Mouse (Mus musculus): ENCODE data around the gene Syngr2. TPM values are rescaled to one million over a fixed set of nuclear protein-coding genes. Genes with fewer than 3 reads are reported as not detected.
"Not testable (repeated sequence)": the region's sequence is repeated elsewhere in the genome, so short reads cannot be mapped to it uniquely, and the experiment has no call there.

The Syngr2 gene
- polyA plus RNA-seq, 1 experiment: 150 TPM

- TF ChIP-seq POLR2A (IDR thresholded peaks at IDR 0.05; ENCODE audit: low read depth, low read length) (no peak), CTCF (conservative IDR thresholded peaks at IDR 0.05; ENCODE audit: insufficient read depth, insufficient read length, low read depth, low read length) (no peak)
- Histone ChIP-seq H3K4me1 (ENCODE audit: control insufficient read depth, insufficient read depth, low read length) (peaks cover 22% of the 10 kb centered on the region), H3K27me3 (replicated peaks; ENCODE audit: control insufficient read depth, insufficient read depth, low read length) (no peaks in the 10 kb centered on the region), H3K36me3 (ENCODE audit: control insufficient read depth, insufficient read depth, low read length) (no peaks in the 10 kb centered on the region), H3K27ac (ENCODE audit: insufficient read depth, low read depth, low read length) (peak within 1 kb of the TSS; percentile 74), H3K4me3 (ENCODE audit: insufficient read depth, low read depth, low read length) (peak within 1 kb of the TSS; percentile 51)
- WGBS: 52% methylated on average over 24 of the region's 24 CpGs
- peak; percentile 61 for DNase-seq
Observed at GRCm38 (mm10) chr11:117781993-117782704, 27.3 kb upstream of the Syngr2 start, which contains the start of the genes Tmc8 and Tmc6. Tmc8 (plus strand) TSS chr11:117782076. Tmc6 (minus strand) TSS chr11:117782198.

- 63% methylated on average over 9 of the region's 9 CpGs for WGBS
Observed at GRCm38 (mm10) chr11:117782705-117783034, 26.8 kb upstream of the Syngr2 start.

GRCm38 (mm10) chr11:117783089-117783488 lies 26.4 kb upstream of the Syngr2 start:
- H3K4me3 ChIP-seq (ENCODE audit: insufficient read depth, low read depth, low read length): peak overlapping the region; percentile 15; the same call in 1 of the 2 replicates
- TF ChIP-seq CTCF (conservative IDR thresholded peaks at IDR 0.05; ENCODE audit: insufficient read depth, insufficient read length, low read depth, low read length): no peak
- no peak for TF ChIP-seq POLR2A (IDR thresholded peaks at IDR 0.05; ENCODE audit: low read depth, low read length)
- H3K36me3 ChIP-seq (ENCODE audit: control insufficient read depth, insufficient read depth, low read length): no peaks in the 10 kb centered on the region
- peak; percentile 49 for DNase-seq
- H3K4me1 ChIP-seq (ENCODE audit: control insufficient read depth, insufficient read depth, low read length): peaks cover 20% of the 10 kb centered on the region
- 24% methylated on average over 31 of the region's 31 CpGs for WGBS
- no peak overlapping the region for H3K27ac ChIP-seq (ENCODE audit: insufficient read depth, low read depth, low read length)
- no peaks in the 10 kb centered on the region for H3K27me3 ChIP-seq (replicated peaks; ENCODE audit: control insufficient read depth, insufficient read depth, low read length)

More at GRCm38 (mm10) chr11:117782705-117783034, 26.8 kb upstream of the Syngr2 start:
- Histone ChIP-seq H3K27ac (ENCODE audit: insufficient read depth, low read depth, low read length) (no peak overlapping the region), H3K4me3 (ENCODE audit: insufficient read depth, low read depth, low read length) (peak overlapping the region; percentile 15; the same call in 1 of the 2 replicates), H3K27me3 (replicated peaks; ENCODE audit: control insufficient read depth, insufficient read depth, low read length) (no peaks in the 10 kb centered on the region), H3K4me1 (ENCODE audit: control insufficient read depth, insufficient read depth, low read length) (peaks cover 22% of the 10 kb centered on the region), H3K36me3 (ENCODE audit: control insufficient read depth, insufficient read depth, low read length) (no peaks in the 10 kb centered on the region)
- TF ChIP-seq CTCF (conservative IDR thresholded peaks at IDR 0.05; ENCODE audit: insufficient read depth, insufficient read length, low read depth, low read length) (no peak), POLR2A (IDR thresholded peaks at IDR 0.05; ENCODE audit: low read depth, low read length) (no peak)
- no peak for DNase-seq

- H3K36me3 ChIP-seq (ENCODE audit: control insufficient read depth, insufficient read depth, low read length): no peaks in the 10 kb centered on the region
- peaks cover 14% of the 10 kb centered on the region for H3K4me1 ChIP-seq (ENCODE audit: control insufficient read depth, insufficient read depth, low read length)
- no peaks in the 10 kb centered on the region for H3K27me3 ChIP-seq (replicated peaks; ENCODE audit: control insufficient read depth, insufficient read depth, low read length)
- WGBS: 62% methylated on average over 10 of the region's 10 CpGs
- DNase-seq: peak; percentile 61
- no peak overlapping the region for H3K27ac ChIP-seq (ENCODE audit: insufficient read depth, low read depth, low read length)
- TF ChIP-seq CTCF (conservative IDR thresholded peaks at IDR 0.05; ENCODE audit: insufficient read depth, insufficient read length, low read depth, low read length): no peak
- TF ChIP-seq POLR2A (IDR thresholded peaks at IDR 0.05; ENCODE audit: low read depth, low read length): no peak
- no peak overlapping the region for H3K4me3 ChIP-seq (ENCODE audit: insufficient read depth, low read depth, low read length)
Observed at GRCm38 (mm10) chr11:117783683-117784309, 25.7 kb upstream of the Syngr2 start.

- DNase-seq: peak; percentile 77
- no peak overlapping the region for H3K27ac ChIP-seq (ENCODE audit: insufficient read depth, low read depth, low read length)
- no peak overlapping the region for H3K4me3 ChIP-seq (ENCODE audit: insufficient read depth, low read depth, low read length)
- H3K27me3 ChIP-seq (replicated peaks; ENCODE audit: control insufficient read depth, insufficient read depth, low read length): no peaks in the 10 kb centered on the region
- TF ChIP-seq CTCF (conservative IDR thresholded peaks at IDR 0.05; ENCODE audit: insufficient read depth, insufficient read length, low read depth, low read length) (peak; percentile 85), POLR2A (IDR thresholded peaks at IDR 0.05; ENCODE audit: low read depth, low read length) (no peak)
- no peaks in the 10 kb centered on the region for H3K36me3 ChIP-seq (ENCODE audit: control insufficient read depth, insufficient read depth, low read length)
- peaks cover 6% of the 10 kb centered on the region; the same call in 1 of the 2 replicates for H3K4me1 ChIP-seq (ENCODE audit: control insufficient read depth, insufficient read depth, low read length)
- 22% methylated on average over 10 of the region's 10 CpGs for WGBS
Observed at GRCm38 (mm10) chr11:117786294-117786693, 23.2 kb upstream of the Syngr2 start.

DNA sequence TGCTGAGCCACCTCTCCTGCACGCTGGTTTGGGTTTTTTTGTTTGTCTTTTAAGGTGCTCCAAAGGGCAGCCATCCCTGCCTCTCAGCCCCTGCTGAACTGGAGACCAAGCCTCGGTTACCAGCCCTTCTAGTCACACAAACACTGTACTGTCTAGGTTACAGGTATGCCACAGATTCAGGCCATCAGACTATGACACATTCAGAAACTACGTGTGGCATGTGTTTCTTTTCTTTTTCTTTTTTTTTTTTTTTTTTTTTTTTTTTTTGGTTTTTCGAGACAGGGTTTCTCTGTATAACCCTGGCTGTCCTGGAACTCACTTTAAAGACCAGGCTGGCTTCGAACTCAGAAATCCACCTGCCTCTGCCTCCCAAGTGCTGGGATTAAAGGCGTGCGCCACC lies 21.0 kb upstream of the Syngr2 start:
- not testable (repeated sequence) for H3K27ac ChIP-seq (ENCODE audit: insufficient read depth, low read depth, low read length); H3K4me1 ChIP-seq (ENCODE audit: control insufficient read depth, insufficient read depth, low read length); H3K4me3 ChIP-seq (ENCODE audit: insufficient read depth, low read depth, low read length); H3K27me3 ChIP-seq (replicated peaks; ENCODE audit: control insufficient read depth, insufficient read depth, low read length); H3K36me3 ChIP-seq (ENCODE audit: control insufficient read depth, insufficient read depth, low read length); DNase-seq
- 84% methylated on average over 7 of the region's 7 CpGs for WGBS

- H3K4me3 ChIP-seq (ENCODE audit: insufficient read depth, low read depth, low read length): no peak overlapping the region
- no peaks in the 10 kb centered on the region for H3K36me3 ChIP-seq (ENCODE audit: control insufficient read depth, insufficient read depth, low read length)
- peak; percentile 73 for DNase-seq
- peaks cover 3% of the 10 kb centered on the region; the same call in 1 of the 2 replicates for H3K4me1 ChIP-seq (ENCODE audit: control insufficient read depth, insufficient read depth, low read length)
- peak; percentile 86 for TF ChIP-seq CTCF (conservative IDR thresholded peaks at IDR 0.05; ENCODE audit: insufficient read depth, insufficient read length, low read depth, low read length)
- no peak for TF ChIP-seq POLR2A (IDR thresholded peaks at IDR 0.05; ENCODE audit: low read depth, low read length)
- H3K27me3 ChIP-seq (replicated peaks; ENCODE audit: control insufficient read depth, insufficient read depth, low read length): no peaks in the 10 kb centered on the region
- WGBS: 10% methylated on average over 14 of the region's 14 CpGs
- no peak overlapping the region for H3K27ac ChIP-seq (ENCODE audit: insufficient read depth, low read depth, low read length)
Observed at GRCm38 (mm10) chr11:117790286-117790685, 19.2 kb upstream of the Syngr2 start.
